Mouse (Mus musculus): ENCODE measurements around the gene Ugt2a3. TPM values are rescaled to one million over a fixed set of nuclear protein-coding genes. Genes with fewer than 3 reads are reported as not detected.
"Not testable (repeated sequence)": the region's sequence is repeated elsewhere in the genome, so short reads cannot be mapped to it uniquely, and the experiment has no call there.

Ugt2a3 gene
- polyA plus RNA-seq (2015; fragmentation: Nextera tagmentation; extraction: Ambion mirVana), result not detected in 2 replicates

DNA sequence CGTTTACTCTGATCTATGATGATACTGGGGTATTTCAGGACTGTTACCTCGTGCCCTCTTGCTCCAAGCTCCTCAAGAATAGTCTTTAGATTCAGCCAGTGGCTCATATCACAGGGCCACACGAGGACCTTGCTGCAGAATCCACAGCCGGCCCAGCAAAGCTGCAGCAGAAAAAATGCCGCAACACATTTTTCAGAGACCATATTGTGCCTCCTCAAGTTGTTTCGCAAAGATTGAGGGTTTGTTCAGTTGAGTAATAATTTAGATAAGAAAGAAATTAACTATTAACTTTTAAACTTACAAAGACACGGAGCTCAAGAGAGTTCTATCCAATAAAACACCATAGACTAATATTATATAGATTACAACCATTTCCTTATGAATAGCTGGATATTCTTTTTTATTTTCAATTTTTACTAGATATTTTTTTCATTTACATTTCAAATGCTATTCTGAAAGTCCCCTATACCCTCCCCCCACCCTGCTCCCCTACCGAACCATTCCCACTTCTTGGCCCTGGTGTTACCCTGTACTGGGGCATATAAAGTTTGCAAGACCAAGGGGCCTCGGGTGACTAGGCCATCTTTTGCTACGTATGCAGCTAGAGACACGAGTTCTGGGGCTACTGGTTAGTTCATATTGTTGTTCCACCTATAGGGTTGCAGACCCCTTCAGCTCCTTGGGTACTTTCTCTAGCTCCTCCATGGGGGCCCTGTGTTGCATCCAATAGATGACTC lies at the start of gene Ugt2a3:
Ugt2a3 (minus strand) TSS at position 235 of the 737 bp plus-strand sequence.
- H3K4me2 ChIP-seq, result no peak within 1 kb of the TSS
- WGBS, result 81% methylated on average over 11 of the region's 11 CpGs

DNA sequence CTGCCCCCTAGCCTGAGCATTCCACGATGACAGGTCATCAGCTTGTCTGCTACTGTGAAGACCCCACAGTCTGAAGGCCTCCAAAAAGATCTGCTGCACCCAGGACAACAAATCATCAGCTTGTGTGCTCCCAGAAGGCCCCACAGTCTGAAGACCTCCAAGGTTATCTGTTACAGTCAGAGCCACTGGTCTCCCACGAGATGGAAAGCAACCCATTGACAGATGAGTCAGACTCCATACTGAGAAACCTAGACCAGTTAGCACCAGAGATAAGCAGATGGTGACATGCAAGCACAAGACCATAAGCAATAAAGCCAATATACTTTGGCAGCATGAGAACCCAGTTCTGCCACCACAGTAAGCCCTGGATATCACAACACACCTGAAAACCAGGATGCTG lies 43.2 kb upstream of the Ugt2a3 start:
- no peak overlapping the region for H3K4me3 ChIP-seq
- 72% methylated on average over 2 of the region's 2 CpGs for WGBS
- no peak overlapping the region for H3K27ac ChIP-seq
- no peak overlapping the region for H3K9ac ChIP-seq
- no peaks in the 10 kb centered on the region for H3K36me3 ChIP-seq
- no peaks in the 10 kb centered on the region for H3K9me3 ChIP-seq
- no peak for ATAC-seq (ENCODE audit: low FRiP score)
- H3K27me3 ChIP-seq, result no peaks in the 10 kb centered on the region
- no peak overlapping the region for H3K4me2 ChIP-seq
- no peaks in the 10 kb centered on the region for H3K4me1 ChIP-seq (replicated peaks)

More for the DNA sequence above, at the start of gene Ugt2a3:
- Histone ChIP-seq H3K9ac (no peak within 1 kb of the TSS), H3K36me3 (no peaks in the 10 kb centered on the region), H3K4me1 (replicated peaks) (no peaks in the 10 kb centered on the region), H3K27me3 (no peaks in the 10 kb centered on the region), H3K9me3 (no peaks in the 10 kb centered on the region), H3K27ac (no peak within 1 kb of the TSS), H3K4me3 (no peak within 1 kb of the TSS)
- no peak for ATAC-seq (ENCODE audit: low FRiP score)

GRCm38 (mm10) chr5:87379825-87380224 lies 42.8 kb upstream of the Ugt2a3 start:
- Histone ChIP-seq H3K4me1 (replicated peaks) (no peaks in the 10 kb centered on the region), H3K4me2 (no peak overlapping the region), H3K27ac (no peak overlapping the region), H3K36me3 (no peaks in the 10 kb centered on the region), H3K4me3 (no peak overlapping the region), H3K9ac (no peak overlapping the region), H3K9me3 (no peaks in the 10 kb centered on the region), H3K27me3 (no peaks in the 10 kb centered on the region)
- no peak for ATAC-seq (ENCODE audit: low FRiP score)

GRCm38 (mm10) chr5:87375874-87376383 lies 38.9 kb upstream of the Ugt2a3 start:
- Histone ChIP-seq H3K9me3 (no peaks in the 10 kb centered on the region), H3K36me3 (no peaks in the 10 kb centered on the region), H3K4me2 (no peak overlapping the region), H3K9ac (no peak overlapping the region), H3K27me3 (no peaks in the 10 kb centered on the region), H3K27ac (no peak overlapping the region), H3K4me1 (replicated peaks) (no peaks in the 10 kb centered on the region), H3K4me3 (no peak overlapping the region)
- 92% methylated on average over 3 of the region's 3 CpGs for WGBS
- ATAC-seq (ENCODE audit: low FRiP score), result no peak

DNA sequence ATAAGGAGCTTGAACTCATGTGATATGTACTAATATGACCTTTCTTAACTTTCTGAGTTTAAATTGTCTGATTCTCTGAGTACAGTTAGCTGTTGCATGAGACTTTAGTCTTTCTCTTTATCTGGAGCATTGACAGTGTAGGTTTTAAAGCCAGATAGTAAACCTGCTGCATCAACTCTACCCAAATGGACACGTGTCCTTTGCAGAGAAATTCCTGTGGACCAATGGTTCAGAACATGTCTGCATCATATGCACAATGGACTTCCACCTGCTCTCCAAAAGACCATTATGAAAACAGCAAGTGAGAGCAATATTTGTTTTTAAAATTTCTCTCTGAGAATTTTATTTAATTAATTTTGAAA lies 36.5 kb upstream of the Ugt2a3 start:
- WGBS, result 86% methylated on average over 1 of the region's 1 CpGs
- no peak for ATAC-seq (ENCODE audit: low FRiP score)
- Histone ChIP-seq H3K4me2 (no peak overlapping the region), H3K27me3 (no peaks in the 10 kb centered on the region), H3K9me3 (no peaks in the 10 kb centered on the region), H3K36me3 (no peaks in the 10 kb centered on the region), H3K4me1 (replicated peaks) (no peaks in the 10 kb centered on the region), H3K27ac (no peak overlapping the region), H3K4me3 (no peak overlapping the region), H3K9ac (no peak overlapping the region)

DNA sequence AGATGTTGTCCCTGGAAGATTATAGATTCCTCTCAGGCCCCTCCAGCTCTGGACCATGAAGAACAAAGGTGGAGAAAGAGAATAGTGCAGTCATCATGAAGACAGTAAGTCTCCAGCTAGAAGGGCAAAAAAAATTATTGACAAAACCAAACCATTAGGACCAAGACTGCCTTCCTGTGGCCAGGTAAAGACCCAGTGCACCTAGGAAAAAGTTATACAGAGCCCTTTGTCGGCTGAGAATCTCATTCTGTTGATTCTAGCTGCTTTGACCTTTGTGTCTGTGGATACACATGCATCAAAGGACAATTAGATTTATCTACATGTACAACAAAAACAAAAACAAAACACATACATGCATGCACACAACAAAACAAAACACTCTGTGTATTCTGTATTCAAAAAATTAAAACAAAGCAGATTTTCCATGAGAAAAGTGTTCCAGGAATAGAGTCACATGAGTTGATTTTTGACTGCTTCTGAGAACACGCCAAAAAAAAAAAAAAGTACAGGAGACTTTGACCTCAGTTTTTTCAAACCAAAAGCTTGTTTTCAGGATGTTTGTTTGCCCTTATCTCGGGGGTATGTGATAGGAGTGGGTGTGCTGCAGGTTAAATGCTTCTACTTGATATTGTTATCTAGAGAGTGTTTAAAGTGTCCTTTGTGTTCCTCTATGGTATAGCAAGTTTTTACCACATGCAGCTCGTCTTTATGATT lies 36.0 kb upstream of the Ugt2a3 start:
- H3K4me3 ChIP-seq; H3K4me2 ChIP-seq; H3K4me1 ChIP-seq (replicated peaks); H3K9ac ChIP-seq; H3K9me3 ChIP-seq; H3K36me3 ChIP-seq; H3K27me3 ChIP-seq; ATAC-seq (ENCODE audit: low FRiP score); H3K27ac ChIP-seq: not testable (repeated sequence)
- 80% methylated on average over 4 of the region's 4 CpGs for WGBS

- WGBS, result 39% methylated on average over 1 of the region's 1 CpGs
- H3K4me1 ChIP-seq (replicated peaks), result no peaks in the 10 kb centered on the region
- H3K27me3 ChIP-seq, result no peaks in the 10 kb centered on the region
- no peak overlapping the region for H3K4me2 ChIP-seq
- no peak overlapping the region for H3K9ac ChIP-seq
- no peak overlapping the region for H3K4me3 ChIP-seq
- ATAC-seq (ENCODE audit: low FRiP score), result no peak
- no peaks in the 10 kb centered on the region for H3K36me3 ChIP-seq
- H3K9me3 ChIP-seq, result no peaks in the 10 kb centered on the region
- H3K27ac ChIP-seq, result no peak overlapping the region
Observed at GRCm38 (mm10) chr5:87350350-87350749, 13.4 kb upstream of the Ugt2a3 start.

DNA sequence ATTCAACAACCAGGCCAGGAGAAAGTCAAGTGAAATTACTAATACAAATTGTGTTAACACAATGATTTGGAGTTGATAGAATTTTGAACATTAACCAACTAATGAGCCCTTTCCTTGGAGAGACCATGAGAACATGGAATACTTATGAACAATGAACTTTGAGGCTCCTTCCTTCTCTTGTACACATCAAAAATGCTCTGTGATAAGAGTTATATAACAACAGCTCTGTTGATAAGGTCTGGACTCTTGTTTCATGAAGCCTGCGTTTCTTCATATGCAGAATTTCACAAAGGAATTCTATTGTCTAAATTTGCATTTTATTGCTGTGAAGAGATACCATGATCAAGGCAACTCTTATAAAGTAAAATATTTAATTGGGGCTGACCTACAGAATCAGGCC lies 12.2 kb upstream of the Ugt2a3 start:
- not testable (repeated sequence) for H3K9me3 ChIP-seq; H3K4me3 ChIP-seq; H3K27ac ChIP-seq; H3K9ac ChIP-seq; H3K4me1 ChIP-seq (replicated peaks); H3K27me3 ChIP-seq; H3K36me3 ChIP-seq; H3K4me2 ChIP-seq; ATAC-seq (ENCODE audit: low FRiP score)
- 87% methylated on average over 1 of the region's 1 CpGs for WGBS

- H3K4me2 ChIP-seq; ATAC-seq (ENCODE audit: low FRiP score); H3K4me3 ChIP-seq; H3K27ac ChIP-seq; H3K36me3 ChIP-seq; H3K27me3 ChIP-seq; H3K9me3 ChIP-seq; H3K4me1 ChIP-seq (replicated peaks); H3K9ac ChIP-seq: not testable (repeated sequence)
- WGBS, result 79% methylated on average over 2 of the region's 2 CpGs
Observed at GRCm38 (mm10) chr5:87347479-87348078, 10.6 kb upstream of the Ugt2a3 start.

DNA sequence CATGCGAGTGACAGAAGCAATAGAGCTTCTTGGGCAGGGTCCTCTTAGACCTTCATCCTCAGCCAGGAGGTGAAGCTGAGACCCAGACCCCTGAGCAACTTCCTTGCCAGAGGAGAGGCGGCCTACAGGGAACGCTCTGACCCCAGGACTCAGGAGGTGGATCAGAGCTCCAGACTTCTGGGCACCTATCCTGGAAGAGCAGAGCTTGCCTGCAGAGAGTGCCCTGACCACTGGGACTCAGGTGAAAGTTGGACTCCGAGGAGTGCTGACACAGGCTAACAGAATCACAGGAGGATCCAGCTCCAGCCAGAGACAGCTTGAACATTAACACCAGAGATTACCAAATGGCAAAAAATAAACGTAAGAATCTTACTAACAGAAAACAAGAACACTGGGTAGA lies 3.5 kb upstream of the Ugt2a3 start:
- H3K9ac ChIP-seq, result no peak overlapping the region
- H3K27ac ChIP-seq, result no peak overlapping the region
- H3K27me3 ChIP-seq, result no peaks in the 10 kb centered on the region
- H3K4me2 ChIP-seq, result no peak overlapping the region
- H3K4me3 ChIP-seq, result no peak overlapping the region
- H3K9me3 ChIP-seq, result no peaks in the 10 kb centered on the region
- no peaks in the 10 kb centered on the region for H3K36me3 ChIP-seq
- 93% methylated on average over 5 of the region's 5 CpGs for WGBS
- no peak for ATAC-seq (ENCODE audit: low FRiP score)
- H3K4me1 ChIP-seq (replicated peaks), result no peaks in the 10 kb centered on the region

- no peak for ATAC-seq (ENCODE audit: low FRiP score)
- Histone ChIP-seq H3K4me1 (replicated peaks) (no peaks in the 10 kb centered on the region), H3K4me3 (no peak overlapping the region), H3K9me3 (no peaks in the 10 kb centered on the region), H3K4me2 (no peak overlapping the region), H3K36me3 (no peaks in the 10 kb centered on the region), H3K27ac (no peak overlapping the region), H3K9ac (no peak overlapping the region), H3K27me3 (no peaks in the 10 kb centered on the region)
- 77% methylated on average over 1 of the region's 1 CpGs for whole genome bisulfite sequencing
Observed at GRCm38 (mm10) chr5:87335199-87335598, 1.8 kb downstream of the Ugt2a3 start.

DNA sequence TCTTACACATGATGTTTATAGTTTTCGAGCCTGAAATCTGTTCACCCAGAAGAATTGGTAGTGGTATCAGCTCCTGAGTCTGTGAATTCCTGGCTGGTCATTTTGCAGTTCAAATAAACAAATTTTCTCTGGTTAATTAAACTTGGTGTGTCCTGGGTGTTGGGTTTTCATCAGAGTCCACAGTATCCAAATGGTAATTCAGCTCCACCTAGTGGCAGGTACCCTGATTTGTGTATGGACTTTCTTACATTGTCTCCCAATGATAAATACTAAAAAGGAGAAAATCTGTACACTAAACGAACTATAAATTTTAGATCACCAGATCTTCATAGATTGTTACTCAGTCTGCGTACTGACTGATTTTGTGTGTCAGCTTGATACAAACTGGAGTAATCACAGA lies 3.4 kb downstream of the Ugt2a3 start:
- H3K4me2 ChIP-seq, result no peak overlapping the region
- H3K4me1 ChIP-seq (replicated peaks), result no peaks in the 10 kb centered on the region
- H3K9ac ChIP-seq, result no peak overlapping the region
- no peaks in the 10 kb centered on the region for H3K36me3 ChIP-seq
- no peak for ATAC-seq (ENCODE audit: low FRiP score)
- H3K27me3 ChIP-seq, result no peaks in the 10 kb centered on the region
- H3K27ac ChIP-seq, result no peak overlapping the region
- H3K9me3 ChIP-seq, result no peaks in the 10 kb centered on the region
- no peak overlapping the region for H3K4me3 ChIP-seq
- WGBS, result 61% methylated on average over 3 of the region's 3 CpGs

All from hindbrain, embryonic 13.5 days (tissue).